Mouse (Mus musculus) ES-E14 (cell line): ENCODE data around the gene Cnst.
"Not testable (repeated sequence)": the region's sequence is repeated elsewhere in the genome, so short reads cannot be mapped to it uniquely, and the experiment has no call there.

Experiments used
- CHD2 ChIP-seq: IDR thresholded peaks from 2 replicates; pipeline ENCODE4 v1.6.1; 2014; ENCODE audit warnings: mild to moderate bottlenecking, low read depth, low read length, inconsistent platforms
- HCFC1 ChIP-seq: IDR thresholded peaks from 2 replicates; pipeline ENCODE4 v1.6.1; 2012; ENCODE audit warnings: low read length, inconsistent platforms, borderline replicate concordance; ENCODE audit not compliant: insufficient read depth
- ZC3H11A ChIP-seq: IDR thresholded peaks from 2 replicates; pipeline ENCODE4 v1.6.1; 2012; ENCODE audit warnings: low read depth, mild to moderate bottlenecking, inconsistent platforms, low read length, borderline replicate concordance
- ZNF384 ChIP-seq: IDR thresholded peaks from 2 replicates; pipeline ENCODE4 v1.6.1; 2012; ENCODE audit warnings: low read depth, low read length, inconsistent platforms

DNA sequence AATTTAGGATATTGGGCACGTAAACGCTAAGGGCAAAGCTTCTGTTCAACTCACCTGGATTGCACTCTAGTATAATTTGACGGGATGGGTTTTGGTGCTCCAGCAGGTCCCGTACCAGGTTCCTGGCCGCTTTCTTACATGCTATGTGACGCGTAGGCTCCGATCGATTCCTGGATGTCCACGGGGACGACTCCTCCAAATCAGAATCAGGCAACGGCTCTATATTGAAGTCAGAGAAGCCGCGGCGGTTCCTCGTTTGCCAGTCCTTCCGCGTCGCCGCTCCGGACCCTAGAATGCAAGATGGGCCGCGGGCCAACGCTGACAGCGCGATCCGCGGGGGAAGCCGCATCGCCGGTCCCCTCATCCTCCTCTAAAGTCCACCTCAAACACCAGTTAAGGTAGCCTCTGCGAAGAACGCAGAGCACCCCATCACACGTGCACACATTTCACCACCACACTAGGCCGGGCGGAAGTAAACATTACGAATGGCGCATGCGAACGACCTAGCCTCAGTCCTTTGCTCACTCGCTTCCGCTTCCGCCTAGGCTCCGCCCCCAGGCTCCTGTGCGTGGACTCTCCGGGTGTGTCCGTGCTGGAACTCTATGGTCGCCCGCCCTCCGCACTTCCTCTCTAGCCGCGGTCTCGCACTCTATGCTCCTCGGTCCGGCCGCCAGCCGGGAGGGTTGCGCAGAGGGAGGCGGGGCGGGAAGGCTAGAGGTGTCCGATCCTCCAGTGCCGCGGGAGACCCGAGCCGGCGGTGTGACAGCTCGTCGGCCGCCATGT, at the start of gene Cnst, which contains the start of gene Tfb2m:
- peak; percentile 72 for TF ChIP-seq HCFC1
- TF ChIP-seq ZNF384, CHD2, ZC3H11A: not testable (repeated sequence)
